33 mouse cellular contexts compared by ENCODE assay signal in genomic region chr16:97926381-97926780, GRCm38 (mm10).
"Had no signal": no experiment of that assay in that cellular context is flagged by ENCODE, and none has a peak within 500 bp of the region (broad histone marks: within the 10 kb centered on the region; RNA-seq: fewer than 3 reads in every experiment).

No protein-coding gene starts in this region.

- H3K9me3 ChIP-seq: limb, embryonic 10.5 days; limb, embryonic 12.5 days; limb, embryonic 13.5 days; limb, embryonic 15.5 days; liver, embryonic 12.5 days; liver, embryonic 13.5 days; liver, embryonic 15.5 days; lung, embryonic 15.5 days; megakaryocyte, embryonic 14.5 days; midbrain, embryonic 10.5 days; midbrain, embryonic 12.5 days; midbrain, embryonic 13.5 days; midbrain, embryonic 15.5 days; neural tube, embryonic 12.5 days; neural tube, embryonic 13.5 days had no signal

- H3K27ac ChIP-seq: limb, embryonic 10.5 days; limb, embryonic 12.5 days; limb, embryonic 13.5 days; limb, embryonic 15.5 days; liver, embryonic 12.5 days; liver, embryonic 13.5 days; liver, embryonic 14.5 days; liver, embryonic 15.5 days; lung, embryonic 15.5 days; macrophage; midbrain, embryonic 10.5 days; midbrain, embryonic 12.5 days; midbrain, embryonic 13.5 days; midbrain, embryonic 15.5 days; neural tube, embryonic 12.5 days; neural tube, embryonic 13.5 days had no signal

- H3K27me3 ChIP-seq: limb, embryonic 12.5 days; limb, embryonic 13.5 days; limb, embryonic 15.5 days; liver, embryonic 13.5 days; liver, embryonic 15.5 days; lung, embryonic 15.5 days; midbrain, embryonic 12.5 days; midbrain, embryonic 15.5 days; neural tube, embryonic 12.5 days; neural tube, embryonic 13.5 days had no signal

- H3K4me1 ChIP-seq: neural tube, embryonic 12.5 days had no signal

- H3K4me3 ChIP-seq: limb, embryonic 10.5 days; limb, embryonic 12.5 days; limb, embryonic 13.5 days; limb, embryonic 15.5 days; liver, embryonic 12.5 days; liver, embryonic 13.5 days; liver, embryonic 15.5 days; lung, embryonic 15.5 days; megakaryocyte, embryonic 14.5 days; midbrain, embryonic 10.5 days; midbrain, embryonic 12.5 days; midbrain, embryonic 13.5 days; midbrain, embryonic 15.5 days; myocyte; neural tube, embryonic 12.5 days; neural tube, embryonic 13.5 days had no signal

- H3K4me2 ChIP-seq: limb, embryonic 12.5 days; limb, embryonic 13.5 days; limb, embryonic 15.5 days; liver, embryonic 11.5 days; liver, embryonic 12.5 days; liver, embryonic 13.5 days; liver, embryonic 15.5 days; lung, embryonic 14.5 days; lung, embryonic 15.5 days; midbrain, embryonic 11.5 days; midbrain, embryonic 12.5 days; midbrain, embryonic 13.5 days; midbrain, embryonic 15.5 days; neural tube, embryonic 12.5 days; neural tube, embryonic 13.5 days had no signal

- DNase-seq: left cerebral cortex, postnatal 4 days; liver; liver, embryonic 13.5 days; liver, postnatal 0 days; lung, adult 18-20 months; lung, adult 2 months; lung, embryonic 14.5 days; lung, postnatal 10 days; lung, postnatal 14 days; lung, postnatal 36 days; lung, postnatal 4 days; midbrain, embryonic 14.5 days had no signal

- H3K9ac ChIP-seq: limb, embryonic 12.5 days; limb, embryonic 13.5 days; limb, embryonic 15.5 days; liver, embryonic 12.5 days; liver, embryonic 13.5 days; liver, embryonic 14.5 days; liver, embryonic 15.5 days; liver, postnatal 0 days; lung, embryonic 14.5 days; lung, embryonic 15.5 days; midbrain, embryonic 12.5 days; midbrain, embryonic 13.5 days; midbrain, embryonic 15.5 days; neural tube, embryonic 12.5 days; neural tube, embryonic 13.5 days had no signal

- ATAC-seq: liver, embryonic 12.5 days; liver, postnatal 0 days; lung, postnatal 0 days; midbrain, embryonic 13.5 days; midbrain, embryonic 15.5 days; midbrain, embryonic 16.5 days had no signal

- H3K36me3 ChIP-seq: limb, embryonic 10.5 days; limb, embryonic 12.5 days; limb, embryonic 13.5 days; limb, embryonic 15.5 days; liver, embryonic 12.5 days; liver, embryonic 13.5 days; liver, embryonic 15.5 days; lung, embryonic 15.5 days; midbrain, embryonic 10.5 days; midbrain, embryonic 12.5 days; midbrain, embryonic 13.5 days; midbrain, embryonic 15.5 days; neural tube, embryonic 12.5 days; neural tube, embryonic 13.5 days had no signal
